8 mouse cellular contexts compared by ENCODE assay signal in genomic region chr1:134332770-134333271, GRCm38 (mm10). TPM values are rescaled to one million over a fixed set of nuclear protein-coding genes. Genes with fewer than 3 reads are reported as not detected.
A peak's percentile ranks its signal among the peaks of the same experiment; 100 is the strongest.
DNase-seq lines count a peak whose midpoint lies in the region; ATAC-seq lines count a peak whose summit lies in the region.

Gene Ppfia4 (minus strand): TSS chr1:134332928.

- WGBS in kidney, embryonic 15.5 days = 58% methylated on average over 13 of the region's 13 CpGs
- 46% methylated on average over 13 of the region's 13 CpGs for WGBS in forebrain, embryonic 15.5 days

- H3K4me2 ChIP-seq in kidney, embryonic 15.5 days = no peak within 1 kb of the TSS
- H3K4me2 ChIP-seq in forebrain, embryonic 15.5 days (replicated peaks) = no peak within 1 kb of the TSS

- intact Hi-C loops in heart, postnatal 10 days (cut with DNase I) = loop anchor here (1.0 to 5.0 kb wide), 3 partner anchors 29 to 213 kb away; no protein-coding TSS in a partner anchor
- intact Hi-C loops in left cerebral cortex, postnatal 10 days (cut with DNase I) = loop anchor here (5.0 kb wide), 3 partner anchors 181 to 281 kb away; no protein-coding TSS in a partner anchor

- H3K4me1 ChIP-seq in kidney, embryonic 15.5 days = peaks cover 11% of the 10 kb centered on the region
- peaks cover 17% of the 10 kb centered on the region for H3K4me1 ChIP-seq in forebrain, embryonic 15.5 days

- H3K9ac ChIP-seq in kidney, embryonic 15.5 days = no peak within 1 kb of the TSS
- H3K9ac ChIP-seq in forebrain, embryonic 15.5 days (replicated peaks) = no peak within 1 kb of the TSS

- H3K27ac ChIP-seq in kidney, embryonic 15.5 days = no peak within 1 kb of the TSS
- no peak within 1 kb of the TSS for H3K27ac ChIP-seq in forebrain, embryonic 15.5 days (replicated peaks)

- peak; percentile 74 for ATAC-seq in kidney, embryonic 15.5 days (replicated peaks; ENCODE audit: low FRiP score)
- ATAC-seq in forebrain, embryonic 15.5 days (replicated peaks) = peak; percentile 65
- no peak for ATAC-seq in activated CD4-positive, CD25-positive, alpha-beta regulatory T cell, adult 4 months

- H3K9me3 ChIP-seq in kidney, embryonic 15.5 days (replicated peaks) = no peaks in the 10 kb centered on the region
- no peaks in the 10 kb centered on the region for H3K9me3 ChIP-seq in forebrain, embryonic 15.5 days

- no peak for DNase-seq in kidney, adult 9 months
- peak; percentile 71 for DNase-seq in Muller cell, postnatal 12 days (ENCODE audit: inconsistent ontology term)
- peak; percentile 80 to 82 for DNase-seq in heart, postnatal 10 days
- DNase-seq in left cerebral cortex, postnatal 10 days (ENCODE audit: extremely low spot score in 1 of 2, low spot score in 2 of 2) = peak; percentile 62 to 86
- peak; percentile 19 for DNase-seq in naive thymus-derived CD4-positive, alpha-beta T cell, adult 2 months (ENCODE audit: low read depth)

- H3K27me3 ChIP-seq in kidney, embryonic 15.5 days = no peaks in the 10 kb centered on the region
- no peaks in the 10 kb centered on the region for H3K27me3 ChIP-seq in forebrain, embryonic 15.5 days

- no peak within 1 kb of the TSS for H3K4me3 ChIP-seq in kidney, embryonic 15.5 days (replicated peaks)
- no peak within 1 kb of the TSS for H3K4me3 ChIP-seq in forebrain, embryonic 15.5 days

- no peaks in the 10 kb centered on the region for H3K36me3 ChIP-seq in kidney, embryonic 15.5 days
- H3K36me3 ChIP-seq in forebrain, embryonic 15.5 days = no peaks in the 10 kb centered on the region

RNA-seq across cellular contexts. Expression of gene Ppfia4, which starts in this region (rescaled TPM):
- 2.9 and 3.0 TPM in 2 replicates for polyA plus RNA-seq in kidney, embryonic 15.5 days (2015; fragmentation: Nextera tagmentation; extraction: Ambion mirVana)
- polyA plus RNA-seq in forebrain, embryonic 15.5 days (2015; fragmentation: Nextera tagmentation; extraction: Ambion mirVana) = 9.3 and 11.3 TPM in 2 replicates
- 1 to 10 TPM; 3.4 to 3.7 TPM for total RNA-seq in heart, postnatal 10 days (2021)
- total RNA-seq in left cerebral cortex, postnatal 10 days (2021) = 10 to 100 TPM; 78.0 to 78.3 TPM
- under 1 TPM in 1 of 2 experiments, not detected in 1; 0.15 TPM for polyA plus RNA-seq in activated CD4-positive, CD25-positive, alpha-beta regulatory T cell, adult 4 months (2017; shearing (Covaris generic))

Comparison
In these comparisons a context has a peak if more than half of its experiments do, and no peak if none do; other contexts are left out.
1. RNA of gene Ppfia4 (total RNA-seq): 78.0 to 78.3 TPM in left cerebral cortex, postnatal 10 days; 3.4 to 3.7 TPM in heart, postnatal 10 days; every median in the first group is over 10 times any median in the second.